Mouse (Mus musculus): ENCODE results near the gene Gpatch2. TPM values are rescaled to one million over a fixed set of nuclear protein-coding genes. Genes with fewer than 3 reads are reported as not detected.

Gene Gpatch2
- polyA plus RNA-seq, 1 experiment: 5.5 TPM

DNA sequence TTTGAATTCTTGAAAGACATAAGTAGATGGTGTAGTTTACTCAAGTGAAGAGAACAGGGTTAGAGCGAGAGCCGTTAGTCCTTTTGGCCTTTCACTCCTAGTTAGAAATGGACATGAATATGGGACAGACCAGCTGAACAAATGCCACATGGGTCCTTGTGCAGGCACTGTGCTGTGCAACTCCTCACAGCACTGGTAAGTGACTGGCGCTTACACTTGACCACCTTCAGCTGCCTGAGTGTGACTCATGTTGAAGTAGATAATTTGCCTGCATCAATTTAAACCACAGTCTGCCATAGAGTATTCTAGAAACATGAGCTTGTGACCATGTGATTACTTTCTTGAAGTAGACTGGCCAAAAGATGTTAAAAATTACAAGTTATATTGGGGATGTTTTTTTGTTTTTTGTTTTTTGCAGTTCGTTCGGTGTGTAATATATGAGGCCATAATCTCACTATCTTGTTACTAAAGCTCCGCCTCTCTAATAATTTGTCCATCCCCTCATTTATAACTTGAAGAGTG lies 79.8 kb downstream of the Gpatch2 start:
- Histone ChIP-seq H3K4me1 (no peaks in the 10 kb centered on the region), H3K9me3 (no peaks in the 10 kb centered on the region), H3K4me3 (replicated peaks) (no peak overlapping the region), H3K27me3 (replicated peaks) (no peaks in the 10 kb centered on the region), H3K36me3 (replicated peaks; ENCODE audit: low read length) (no peaks in the 10 kb centered on the region)
- no peak for TF ChIP-seq FLI1 (IDR thresholded peaks at IDR 0.05; ENCODE audit: low read length)
- no peak for TF ChIP-seq GATA1 (IDR thresholded peaks at IDR 0.05; ENCODE audit: borderline replicate concordance, low read length)

GRCm38 (mm10) chr1:187295711-187296110 lies 80.4 kb downstream of the Gpatch2 start:
- TF ChIP-seq GATA1 (IDR thresholded peaks at IDR 0.05; ENCODE audit: borderline replicate concordance, low read length) (no peak), FLI1 (IDR thresholded peaks at IDR 0.05; ENCODE audit: low read length) (no peak)
- Histone ChIP-seq H3K27me3 (replicated peaks) (no peaks in the 10 kb centered on the region), H3K36me3 (replicated peaks; ENCODE audit: low read length) (no peaks in the 10 kb centered on the region), H3K9me3 (no peaks in the 10 kb centered on the region), H3K4me1 (no peaks in the 10 kb centered on the region), H3K4me3 (replicated peaks) (no peak overlapping the region)

DNA sequence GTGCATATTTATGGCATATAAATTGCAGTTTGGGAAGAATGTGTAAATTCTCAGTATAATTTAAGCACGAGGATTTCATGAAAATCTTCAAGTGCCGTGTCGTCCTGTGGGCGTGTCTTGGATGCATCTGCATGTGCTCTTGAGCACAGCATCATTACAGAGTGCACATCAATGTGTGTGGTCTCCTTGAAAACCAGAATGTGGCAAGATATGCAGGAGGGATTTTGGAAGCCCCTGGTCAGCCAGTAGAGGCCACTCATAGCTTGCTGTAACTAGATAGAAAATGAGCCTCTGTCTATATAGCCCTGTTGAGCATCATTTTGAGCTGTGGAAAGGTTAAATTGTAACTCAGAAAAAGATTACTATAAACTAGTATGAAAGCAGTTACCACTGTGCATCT lies 83.9 kb downstream of the Gpatch2 start:
- Histone ChIP-seq H3K27me3 (replicated peaks) (no peaks in the 10 kb centered on the region), H3K9me3 (no peaks in the 10 kb centered on the region), H3K4me1 (no peaks in the 10 kb centered on the region), H3K36me3 (replicated peaks; ENCODE audit: low read length) (peaks cover 7% of the 10 kb centered on the region), H3K4me3 (replicated peaks) (no peak overlapping the region)
- TF ChIP-seq GATA1 (IDR thresholded peaks at IDR 0.05; ENCODE audit: borderline replicate concordance, low read length) (no peak), FLI1 (IDR thresholded peaks at IDR 0.05; ENCODE audit: low read length) (no peak)

GRCm38 (mm10) chr1:187300626-187301025 lies 85.3 kb downstream of the Gpatch2 start:
- Histone ChIP-seq H3K4me3 (replicated peaks) (no peak overlapping the region), H3K36me3 (replicated peaks; ENCODE audit: low read length) (peaks cover 11% of the 10 kb centered on the region), H3K4me1 (no peaks in the 10 kb centered on the region), H3K9me3 (no peaks in the 10 kb centered on the region), H3K27me3 (replicated peaks) (no peaks in the 10 kb centered on the region)
- no peak for TF ChIP-seq FLI1 (IDR thresholded peaks at IDR 0.05; ENCODE audit: low read length)
- TF ChIP-seq GATA1 (IDR thresholded peaks at IDR 0.05; ENCODE audit: borderline replicate concordance, low read length): no peak

DNA sequence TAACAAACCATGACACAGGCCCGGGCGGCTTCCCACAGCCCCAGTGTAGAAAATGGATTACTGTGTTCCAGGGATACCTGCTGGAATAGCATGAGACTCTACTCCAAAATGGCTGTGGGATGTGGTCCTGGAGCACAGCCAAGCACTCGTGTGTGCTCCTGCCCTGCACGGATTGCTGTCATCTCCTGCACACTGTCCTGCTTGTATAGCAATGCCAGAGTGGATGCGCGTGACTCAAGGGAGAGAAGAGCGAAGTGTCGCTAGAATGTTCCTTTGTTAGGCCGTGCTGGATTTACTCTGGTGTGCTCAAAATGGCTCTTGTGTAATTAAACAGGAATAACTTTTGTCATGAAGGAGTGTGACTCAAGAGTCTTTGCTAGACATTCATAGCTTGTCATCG lies 87.9 kb downstream of the Gpatch2 start:
- no peaks in the 10 kb centered on the region for H3K27me3 ChIP-seq (replicated peaks)
- H3K9me3 ChIP-seq: no peaks in the 10 kb centered on the region
- H3K4me1 ChIP-seq: no peaks in the 10 kb centered on the region
- H3K4me3 ChIP-seq (replicated peaks): no peak overlapping the region
- TF ChIP-seq FLI1 (IDR thresholded peaks at IDR 0.05; ENCODE audit: low read length) (no peak), GATA1 (IDR thresholded peaks at IDR 0.05; ENCODE audit: borderline replicate concordance, low read length) (no peak)
- H3K36me3 ChIP-seq (replicated peaks; ENCODE audit: low read length): peaks cover 36% of the 10 kb centered on the region

- H3K4me1 ChIP-seq: no peaks in the 10 kb centered on the region
- peaks cover 41% of the 10 kb centered on the region for H3K36me3 ChIP-seq (replicated peaks; ENCODE audit: low read length)
- H3K9me3 ChIP-seq: no peaks in the 10 kb centered on the region
- no peaks in the 10 kb centered on the region for H3K27me3 ChIP-seq (replicated peaks)
- no peak for TF ChIP-seq GATA1 (IDR thresholded peaks at IDR 0.05; ENCODE audit: borderline replicate concordance, low read length)
- TF ChIP-seq FLI1 (IDR thresholded peaks at IDR 0.05; ENCODE audit: low read length): no peak
- H3K4me3 ChIP-seq (replicated peaks): no peak overlapping the region
Measured at GRCm38 (mm10) chr1:187307335-187307734, 92.0 kb downstream of the Gpatch2 start.

GRCm38 (mm10) chr1:187308523-187308922 lies 93.2 kb downstream of the Gpatch2 start:
- H3K4me3 ChIP-seq (replicated peaks): no peak overlapping the region
- H3K27me3 ChIP-seq (replicated peaks): no peaks in the 10 kb centered on the region
- TF ChIP-seq GATA1 (IDR thresholded peaks at IDR 0.05; ENCODE audit: borderline replicate concordance, low read length) (no peak), FLI1 (IDR thresholded peaks at IDR 0.05; ENCODE audit: low read length) (no peak)
- no peaks in the 10 kb centered on the region for H3K9me3 ChIP-seq
- H3K36me3 ChIP-seq (replicated peaks; ENCODE audit: low read length): peaks cover 43% of the 10 kb centered on the region
- no peaks in the 10 kb centered on the region for H3K4me1 ChIP-seq

- TF ChIP-seq GATA1 (IDR thresholded peaks at IDR 0.05; ENCODE audit: borderline replicate concordance, low read length) (no peak), FLI1 (IDR thresholded peaks at IDR 0.05; ENCODE audit: low read length) (no peak)
- H3K9me3 ChIP-seq: no peaks in the 10 kb centered on the region
- no peaks in the 10 kb centered on the region for H3K27me3 ChIP-seq (replicated peaks)
- no peak overlapping the region for H3K4me3 ChIP-seq (replicated peaks)
- peaks cover 16% of the 10 kb centered on the region for H3K4me1 ChIP-seq
- peaks cover 30% of the 10 kb centered on the region for H3K36me3 ChIP-seq (replicated peaks; ENCODE audit: low read length)
Measured at GRCm38 (mm10) chr1:187311122-187311521, 95.8 kb downstream of the Gpatch2 start.

GRCm38 (mm10) chr1:187313323-187313722 lies 98.0 kb downstream of the Gpatch2 start:
- Histone ChIP-seq H3K36me3 (replicated peaks; ENCODE audit: low read length) (peaks cover 13% of the 10 kb centered on the region), H3K27me3 (replicated peaks) (no peaks in the 10 kb centered on the region), H3K4me1 (peaks cover 16% of the 10 kb centered on the region), H3K9me3 (no peaks in the 10 kb centered on the region), H3K4me3 (replicated peaks) (no peak overlapping the region)
- no peak for TF ChIP-seq GATA1 (IDR thresholded peaks at IDR 0.05; ENCODE audit: borderline replicate concordance, low read length)
- TF ChIP-seq FLI1 (IDR thresholded peaks at IDR 0.05; ENCODE audit: low read length): no peak

DNA sequence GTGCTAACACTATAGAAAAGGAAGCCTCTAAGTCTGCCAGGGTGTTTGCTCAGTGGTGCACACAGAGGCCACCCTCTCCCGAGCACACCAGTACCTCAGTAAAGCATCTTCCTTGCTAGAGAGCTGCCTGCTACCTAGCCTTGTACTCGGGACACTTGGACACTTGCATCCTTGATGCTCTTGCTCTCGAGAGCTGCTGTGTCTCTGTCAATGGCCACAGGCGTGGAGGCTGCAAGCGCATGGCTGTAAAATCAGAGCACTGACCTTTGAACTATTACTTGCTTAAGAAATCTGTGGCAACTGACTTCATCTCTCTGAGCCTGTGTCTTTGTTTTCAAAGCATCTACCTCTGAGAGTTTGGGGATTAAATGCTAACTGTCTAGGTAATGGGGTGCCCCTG lies 98.5 kb downstream of the Gpatch2 start:
- Histone ChIP-seq H3K4me3 (replicated peaks) (no peak overlapping the region), H3K9me3 (no peaks in the 10 kb centered on the region), H3K27me3 (replicated peaks) (no peaks in the 10 kb centered on the region), H3K36me3 (replicated peaks; ENCODE audit: low read length) (peaks cover 13% of the 10 kb centered on the region), H3K4me1 (peaks cover 16% of the 10 kb centered on the region)
- TF ChIP-seq GATA1 (IDR thresholded peaks at IDR 0.05; ENCODE audit: borderline replicate concordance, low read length) (no peak), FLI1 (IDR thresholded peaks at IDR 0.05; ENCODE audit: low read length) (no peak)

DNA sequence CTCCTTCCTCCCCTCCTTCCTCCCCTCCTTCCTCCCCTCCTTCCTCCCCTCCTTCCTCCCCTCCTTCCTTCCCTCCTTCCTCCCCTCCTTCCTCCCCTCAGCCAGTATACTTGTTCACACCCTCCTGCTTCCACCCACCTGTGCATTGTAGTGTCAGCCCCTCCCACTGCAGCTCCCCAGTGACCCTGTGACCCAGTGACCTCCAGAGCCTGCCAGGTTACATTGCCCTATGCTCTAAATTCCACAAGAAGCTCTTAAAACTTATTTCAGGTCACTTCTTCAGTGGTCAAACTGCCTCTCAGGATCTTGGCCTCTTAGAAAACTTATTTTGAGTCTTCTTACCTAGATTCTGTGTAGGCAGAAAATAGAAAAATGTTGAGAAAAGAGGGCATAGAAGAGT lies 99.2 kb downstream of the Gpatch2 start:
- Histone ChIP-seq H3K9me3 (no peaks in the 10 kb centered on the region), H3K4me1 (peaks cover 16% of the 10 kb centered on the region), H3K4me3 (replicated peaks) (no peak overlapping the region), H3K27me3 (replicated peaks) (no peaks in the 10 kb centered on the region), H3K36me3 (replicated peaks; ENCODE audit: low read length) (peaks cover 19% of the 10 kb centered on the region)
- TF ChIP-seq FLI1 (IDR thresholded peaks at IDR 0.05; ENCODE audit: low read length): no peak
- TF ChIP-seq GATA1 (IDR thresholded peaks at IDR 0.05; ENCODE audit: borderline replicate concordance, low read length): no peak
